Mouse (Mus musculus): ENCODE results near the gene Gm37240.

GRCm38 (mm10) chr3:84455733-84456417 lies 1431.4 kb downstream of the Gm37240 start:
- TF ChIP-seq CTCF (IDR thresholded peaks at IDR 0.05; ENCODE audit: insufficient read depth, low read depth, low read length) (no peak), POLR2A (IDR thresholded peaks at IDR 0.05; ENCODE audit: insufficient read depth, low read depth, low read length) (no peak)

Measured in olfactory bulb, adult 2 months (tissue).